In genomic region chr13:93815128-93815527, GRCm38 (mm10) we compare ENCODE assay signal across 30 mouse cellular contexts.
"Had no signal": no experiment of that assay in that cellular context is flagged by ENCODE, and none has a peak within 500 bp of the region (broad histone marks: within the 10 kb centered on the region; RNA-seq: fewer than 3 reads in every experiment).

No protein-coding gene starts in this region.

- ATAC-seq: liver, embryonic 12.5 days; liver, postnatal 0 days; lung, postnatal 0 days; midbrain, embryonic 13.5 days; midbrain, embryonic 15.5 days; midbrain, embryonic 16.5 days had no signal

- H3K36me3 ChIP-seq: limb, embryonic 10.5 days; limb, embryonic 12.5 days; limb, embryonic 13.5 days; limb, embryonic 15.5 days; liver, embryonic 12.5 days; liver, embryonic 13.5 days; liver, embryonic 15.5 days; lung, embryonic 15.5 days; midbrain, embryonic 10.5 days; midbrain, embryonic 12.5 days; midbrain, embryonic 13.5 days; midbrain, embryonic 15.5 days had no signal

- DNase-seq: left cerebral cortex, postnatal 4 days; liver; liver, embryonic 13.5 days; liver, postnatal 0 days; lung, adult 18-20 months; lung, adult 2 months; lung, embryonic 14.5 days; lung, postnatal 10 days; lung, postnatal 14 days; lung, postnatal 36 days; lung, postnatal 4 days; midbrain, embryonic 14.5 days had no signal

- H3K27ac ChIP-seq: left cerebral cortex, adult 2 months; limb, embryonic 10.5 days; limb, embryonic 12.5 days; limb, embryonic 13.5 days; limb, embryonic 15.5 days; liver, embryonic 12.5 days; liver, embryonic 13.5 days; liver, embryonic 14.5 days; liver, embryonic 15.5 days; lung, embryonic 15.5 days; macrophage; midbrain, embryonic 10.5 days; midbrain, embryonic 12.5 days; midbrain, embryonic 13.5 days; midbrain, embryonic 15.5 days had no signal

- H3K27me3 ChIP-seq: limb, embryonic 12.5 days; limb, embryonic 13.5 days; limb, embryonic 15.5 days; liver, embryonic 12.5 days; liver, embryonic 13.5 days; liver, embryonic 15.5 days; lung, embryonic 15.5 days; midbrain, embryonic 12.5 days; midbrain, embryonic 13.5 days; midbrain, embryonic 15.5 days had no signal

- H3K4me3 ChIP-seq: left cerebral cortex, adult 2 months; limb, embryonic 10.5 days; limb, embryonic 12.5 days; limb, embryonic 13.5 days; limb, embryonic 15.5 days; liver, embryonic 12.5 days; liver, embryonic 13.5 days; liver, embryonic 15.5 days; lung, embryonic 15.5 days; megakaryocyte, embryonic 14.5 days; midbrain, embryonic 10.5 days; midbrain, embryonic 12.5 days; midbrain, embryonic 13.5 days; midbrain, embryonic 15.5 days; myocyte had no signal

- H3K4me1 ChIP-seq: limb, embryonic 13.5 days; limb, embryonic 15.5 days; liver, embryonic 12.5 days; liver, embryonic 13.5 days; liver, embryonic 15.5 days; lung, embryonic 15.5 days; megakaryocyte, embryonic 14.5 days; midbrain, embryonic 12.5 days; midbrain, embryonic 13.5 days; midbrain, embryonic 15.5 days had no signal
